Mouse (Mus musculus): Measurements from ENCODE around the gene Pip5kl1.

DNA sequence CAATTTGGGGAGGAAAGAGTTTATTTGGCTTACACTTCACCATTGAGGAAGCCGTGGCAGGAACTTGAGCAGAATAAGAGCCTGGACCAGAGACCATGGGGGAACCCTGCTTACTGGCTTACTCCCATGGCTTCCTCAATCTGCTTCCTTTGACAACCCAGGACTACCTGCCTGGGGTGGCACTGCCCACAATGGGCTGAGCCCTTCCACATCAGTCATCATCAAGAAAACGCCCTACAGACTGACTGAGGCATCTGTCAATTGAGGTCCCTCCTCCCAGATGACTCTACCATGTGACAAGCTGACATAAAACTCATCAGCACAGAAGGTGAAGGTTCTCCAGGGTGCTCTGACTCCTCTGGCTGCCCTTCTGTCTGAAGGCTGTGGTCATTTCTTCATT is 44.1 kb upstream of the Pip5kl1 start:
- TF ChIP-seq EP300 (optimal IDR thresholded peaks at IDR 0.05) (no peak), CTCF (IDR thresholded peaks at IDR 0.05; ENCODE audit: low read depth) (no peak)
